Mouse (Mus musculus) activated CD4-positive, CD25-positive, alpha-beta regulatory T cell, adult 4 months (primary cell): ENCODE data around the gene Aven. TPM values are rescaled to one million over a fixed set of nuclear protein-coding genes. Genes with fewer than 3 reads are reported as not detected.
"Not testable (repeated sequence)": the region's sequence is repeated elsewhere in the genome, so short reads cannot be mapped to it uniquely, and the experiment has no call there.

ENCODE experiments used
- ATAC-seq: one replicate; pipeline ENCODE4 v1.8.0; 2017
- polyA plus RNA-seq, 2 experiments: library from polyadenylated mRNA; unstranded; fragments of 100-300 nt; shearing (Covaris generic); gene quantifications; one replicate each; pipeline ENCODE4 v1.2.1; 2017

The Aven gene
- polyA plus RNA-seq = 10 to 100 TPM; 12.1 to 13.0 TPM

- ATAC-seq = peak; percentile 76
Measured at GRCm38 (mm10) chr2:112492856-112493538, at the start of gene Aven. TSS of gene Aven (plus strand) at chr2:112492964.

GRCm38 (mm10) chr2:112443491-112443890, 49.3 kb upstream of the Aven start:
- ATAC-seq = no peak

GRCm38 (mm10) chr2:112445511-112445910, 47.3 kb upstream of the Aven start:
- ATAC-seq = no peak

GRCm38 (mm10) chr2:112448046-112448445, 44.7 kb upstream of the Aven start:
- ATAC-seq = not testable (repeated sequence)

GRCm38 (mm10) chr2:112448510-112449059, 44.2 kb upstream of the Aven start:
- no peak for ATAC-seq

- ATAC-seq = no peak
Measured at GRCm38 (mm10) chr2:112449597-112450296, 43.0 kb upstream of the Aven start.

- not testable (repeated sequence) for ATAC-seq
Measured at GRCm38 (mm10) chr2:112452513-112452912, 40.3 kb upstream of the Aven start.

- ATAC-seq = no peak
Measured at GRCm38 (mm10) chr2:112454125-112454861, 38.5 kb upstream of the Aven start.

GRCm38 (mm10) chr2:112454862-112455564, 37.8 kb upstream of the Aven start, which contains the start of gene Emc7:
TSS of gene Emc7 (plus strand) at chr2:112454997.
- peak; percentile 94 for ATAC-seq

- no peak for ATAC-seq
Measured at GRCm38 (mm10) chr2:112460557-112460956, 32.2 kb upstream of the Aven start.

- no peak for ATAC-seq
Measured at GRCm38 (mm10) chr2:112469542-112469941, 23.2 kb upstream of the Aven start.

- ATAC-seq = no peak
Measured at GRCm38 (mm10) chr2:112470961-112471381, 21.8 kb upstream of the Aven start.

- ATAC-seq = no peak
Measured at GRCm38 (mm10) chr2:112472076-112472475, 20.7 kb upstream of the Aven start.

- ATAC-seq = no peak
Measured at GRCm38 (mm10) chr2:112474997-112475724, 17.6 kb upstream of the Aven start.

GRCm38 (mm10) chr2:112476554-112476953, 16.2 kb upstream of the Aven start:
- ATAC-seq = no peak

GRCm38 (mm10) chr2:112480669-112481068, 12.1 kb upstream of the Aven start, which contains the start of gene Chrm5:
TSS of gene Chrm5 (minus strand) at chr2:112480769.
- ATAC-seq = no peak

- peak; percentile 81 for ATAC-seq
Measured at GRCm38 (mm10) chr2:112481564-112481963, 11.2 kb upstream of the Aven start.

GRCm38 (mm10) chr2:112482533-112483333, 10.0 kb upstream of the Aven start:
- no peak for ATAC-seq

GRCm38 (mm10) chr2:112483334-112483651, 9.5 kb upstream of the Aven start:
- ATAC-seq = no peak

- no peak for ATAC-seq
Measured at GRCm38 (mm10) chr2:112484886-112485285, 7.9 kb upstream of the Aven start.
